Mouse (Mus musculus): ENCODE data around the gene Mtif3. TPM values are rescaled to one million over a fixed set of nuclear protein-coding genes. Genes with fewer than 3 reads are reported as not detected.
A peak's percentile ranks its signal among the peaks of the same experiment; 100 is the strongest.

The Mtif3 gene
- polyA plus RNA-seq (2015; fragmentation: Nextera tagmentation; extraction: Ambion mirVana) = 19.3 and 20.1 TPM in 2 replicates

- Histone ChIP-seq H3K36me3 (peaks cover 12% of the 10 kb centered on the region), H3K9ac (peak within 1 kb of the TSS; percentile 65), H3K9me3 (no peaks in the 10 kb centered on the region), H3K4me2 (peak within 1 kb of the TSS; percentile 61), H3K4me1 (peaks cover 10% of the 10 kb centered on the region), H3K27ac (peak within 1 kb of the TSS; percentile 33), H3K27me3 (no peaks in the 10 kb centered on the region), H3K4me3 (peak within 1 kb of the TSS; percentile 96)
- ATAC-seq (ENCODE audit: borderline replicate concordance, extremely low read depth, low FRiP score, low TSS enrichment) = peak; percentile 85
- WGBS = 1% methylated on average over 46 of the region's 46 CpGs
Observed at GRCm38 (mm10) chr5:146963118-146963936, at the start of gene Mtif3. TSS of gene Mtif3 (minus strand) at chr5:146963800.

GRCm38 (mm10) chr5:147011333-147011732 lies 47.7 kb upstream of the Mtif3 start:
- Histone ChIP-seq H3K4me2 (no peak overlapping the region), H3K27me3 (no peaks in the 10 kb centered on the region), H3K4me1 (no peaks in the 10 kb centered on the region), H3K9ac (no peak overlapping the region), H3K36me3 (peaks cover 4% of the 10 kb centered on the region; the same call in 1 of the 2 replicates), H3K27ac (no peak overlapping the region), H3K4me3 (no peak overlapping the region), H3K9me3 (no peaks in the 10 kb centered on the region)
- WGBS = 82% methylated on average over 10 of the region's 10 CpGs
- ATAC-seq (ENCODE audit: borderline replicate concordance, extremely low read depth, low FRiP score, low TSS enrichment) = no peak

GRCm38 (mm10) chr5:147003303-147003702 lies 39.7 kb upstream of the Mtif3 start:
- Histone ChIP-seq H3K27me3 (no peaks in the 10 kb centered on the region), H3K27ac (no peak overlapping the region), H3K4me1 (no peaks in the 10 kb centered on the region), H3K4me3 (no peak overlapping the region), H3K4me2 (no peak overlapping the region), H3K9ac (no peak overlapping the region), H3K9me3 (no peaks in the 10 kb centered on the region), H3K36me3 (no peaks in the 10 kb centered on the region)
- 68% methylated on average over 1 of the region's 1 CpGs for WGBS
- ATAC-seq (ENCODE audit: borderline replicate concordance, extremely low read depth, low FRiP score, low TSS enrichment) = no peak

- no peak overlapping the region for H3K27ac ChIP-seq
- no peaks in the 10 kb centered on the region for H3K9me3 ChIP-seq
- no peak overlapping the region for H3K4me3 ChIP-seq
- H3K36me3 ChIP-seq = no peaks in the 10 kb centered on the region
- H3K4me2 ChIP-seq = no peak overlapping the region
- WGBS = 85% methylated on average over 4 of the region's 4 CpGs
- no peak for ATAC-seq (ENCODE audit: borderline replicate concordance, extremely low read depth, low FRiP score, low TSS enrichment)
- H3K4me1 ChIP-seq = no peaks in the 10 kb centered on the region
- no peak overlapping the region for H3K9ac ChIP-seq
- no peaks in the 10 kb centered on the region for H3K27me3 ChIP-seq
Observed at GRCm38 (mm10) chr5:147001312-147001711, 37.7 kb upstream of the Mtif3 start.

- H3K4me2 ChIP-seq = no peak overlapping the region
- no peak overlapping the region for H3K9ac ChIP-seq
- no peaks in the 10 kb centered on the region for H3K4me1 ChIP-seq
- H3K27me3 ChIP-seq = no peaks in the 10 kb centered on the region
- no peak overlapping the region for H3K4me3 ChIP-seq
- no peak overlapping the region for H3K27ac ChIP-seq
- H3K9me3 ChIP-seq = no peaks in the 10 kb centered on the region
- no peak for ATAC-seq (ENCODE audit: borderline replicate concordance, extremely low read depth, low FRiP score, low TSS enrichment)
- WGBS = 89% methylated on average over 12 of the region's 12 CpGs
- H3K36me3 ChIP-seq = no peaks in the 10 kb centered on the region
Observed at GRCm38 (mm10) chr5:146998802-146999201, 35.2 kb upstream of the Mtif3 start.

- Histone ChIP-seq H3K9me3 (no peaks in the 10 kb centered on the region), H3K27me3 (no peaks in the 10 kb centered on the region), H3K4me3 (no peak overlapping the region), H3K4me2 (no peak overlapping the region), H3K9ac (no peak overlapping the region), H3K4me1 (no peaks in the 10 kb centered on the region), H3K36me3 (no peaks in the 10 kb centered on the region), H3K27ac (no peak overlapping the region)
- no peak for ATAC-seq (ENCODE audit: borderline replicate concordance, extremely low read depth, low FRiP score, low TSS enrichment)
- 84% methylated on average over 7 of the region's 7 CpGs for WGBS
Observed at GRCm38 (mm10) chr5:146996812-146997211, 33.2 kb upstream of the Mtif3 start.

- H3K4me2 ChIP-seq = no peak overlapping the region
- no peak overlapping the region for H3K9ac ChIP-seq
- no peak for ATAC-seq (ENCODE audit: borderline replicate concordance, extremely low read depth, low FRiP score, low TSS enrichment)
- H3K27ac ChIP-seq = no peak overlapping the region
- whole genome bisulfite sequencing = 31% methylated on average over 6 of the region's 6 CpGs
- no peaks in the 10 kb centered on the region for H3K27me3 ChIP-seq
- H3K4me1 ChIP-seq = no peaks in the 10 kb centered on the region
- no peaks in the 10 kb centered on the region for H3K36me3 ChIP-seq
- H3K4me3 ChIP-seq = no peak overlapping the region
- H3K9me3 ChIP-seq = no peaks in the 10 kb centered on the region
Observed at GRCm38 (mm10) chr5:146994973-146995372, 31.4 kb upstream of the Mtif3 start.

GRCm38 (mm10) chr5:146993509-146993908 lies 29.9 kb upstream of the Mtif3 start:
- no peaks in the 10 kb centered on the region for H3K36me3 ChIP-seq
- H3K4me2 ChIP-seq = no peak overlapping the region

GRCm38 (mm10) chr5:146989051-146989450 lies 25.5 kb upstream of the Mtif3 start:
- WGBS = 53% methylated on average over 5 of the region's 5 CpGs
- H3K36me3 ChIP-seq = no peaks in the 10 kb centered on the region
- H3K4me1 ChIP-seq = no peaks in the 10 kb centered on the region
- no peak overlapping the region for H3K9ac ChIP-seq
- peaks cover 20% of the 10 kb centered on the region for H3K27me3 ChIP-seq
- ATAC-seq (ENCODE audit: borderline replicate concordance, extremely low read depth, low FRiP score, low TSS enrichment) = no peak
- H3K9me3 ChIP-seq = no peaks in the 10 kb centered on the region
- no peak overlapping the region for H3K27ac ChIP-seq
- H3K4me2 ChIP-seq = no peak overlapping the region
- H3K4me3 ChIP-seq = no peak overlapping the region

More at GRCm38 (mm10) chr5:146993509-146993908, 29.9 kb upstream of the Mtif3 start:
- Histone ChIP-seq H3K4me3 (no peak overlapping the region), H3K27ac (no peak overlapping the region), H3K9ac (no peak overlapping the region), H3K27me3 (no peaks in the 10 kb centered on the region), H3K4me1 (no peaks in the 10 kb centered on the region), H3K9me3 (no peaks in the 10 kb centered on the region)
- no peak for ATAC-seq (ENCODE audit: borderline replicate concordance, extremely low read depth, low FRiP score, low TSS enrichment)
- WGBS = 68% methylated on average over 8 of the region's 8 CpGs

GRCm38 (mm10) chr5:146987588-146987987 lies 24.0 kb upstream of the Mtif3 start:
- WGBS = 77% methylated on average over 10 of the region's 10 CpGs
- Histone ChIP-seq H3K27me3 (peaks cover 30% of the 10 kb centered on the region), H3K36me3 (no peaks in the 10 kb centered on the region), H3K4me1 (no peaks in the 10 kb centered on the region), H3K9ac (no peak overlapping the region), H3K27ac (no peak overlapping the region), H3K4me2 (no peak overlapping the region), H3K4me3 (no peak overlapping the region), H3K9me3 (no peaks in the 10 kb centered on the region)
- no peak; the same call in 1 of the 2 replicates for ATAC-seq (ENCODE audit: borderline replicate concordance, extremely low read depth, low FRiP score, low TSS enrichment)

- Histone ChIP-seq H3K9me3 (no peaks in the 10 kb centered on the region), H3K9ac (no peak overlapping the region), H3K4me1 (no peaks in the 10 kb centered on the region), H3K27ac (no peak overlapping the region), H3K36me3 (no peaks in the 10 kb centered on the region), H3K4me3 (no peak overlapping the region), H3K27me3 (peaks cover 30% of the 10 kb centered on the region), H3K4me2 (no peak overlapping the region)
- 58% methylated on average over 21 of the region's 21 CpGs for WGBS
- ATAC-seq (ENCODE audit: borderline replicate concordance, extremely low read depth, low FRiP score, low TSS enrichment) = no peak
Observed at GRCm38 (mm10) chr5:146985725-146986433, 22.3 kb upstream of the Mtif3 start.

GRCm38 (mm10) chr5:146983216-146983615 lies 19.6 kb upstream of the Mtif3 start:
- WGBS = 7% methylated on average over 8 of the region's 8 CpGs
- H3K4me1 ChIP-seq = no peaks in the 10 kb centered on the region
- H3K9ac ChIP-seq = no peak overlapping the region
- H3K4me3 ChIP-seq = no peak overlapping the region
- peaks cover 30% of the 10 kb centered on the region for H3K27me3 ChIP-seq
- no peaks in the 10 kb centered on the region for H3K9me3 ChIP-seq
- ATAC-seq (ENCODE audit: borderline replicate concordance, extremely low read depth, low FRiP score, low TSS enrichment) = peak; percentile 48; the same call in 1 of the 2 replicates
- no peak overlapping the region for H3K4me2 ChIP-seq
- H3K27ac ChIP-seq = no peak overlapping the region
- H3K36me3 ChIP-seq = no peaks in the 10 kb centered on the region
